Mouse (Mus musculus): ENCODE results near the gene Faap100.

GRCm38 (mm10) chr11:120418592-120418991, 40.0 kb upstream of the Faap100 start:
- no peak for TF ChIP-seq CTCF (IDR thresholded peaks at IDR 0.05; ENCODE audit: low read depth, low read length)
- no peak for TF ChIP-seq POLR2A (IDR thresholded peaks at IDR 0.05; ENCODE audit: insufficient read depth, low read length)

Measured in ES-Bruce4 (cell line).